Mouse (Mus musculus) G1E (cell line): ENCODE measurements around the gene Csnk2a2. TPM values are rescaled to one million over a fixed set of nuclear protein-coding genes. Genes with fewer than 3 reads are reported as not detected.

Source experiments
- ATAC-seq: 2 replicates; pipeline ENCODE4 v1.8.0; 2016; ENCODE audit warnings: mild to moderate bottlenecking; ENCODE audit not compliant: insufficient number of reproducible peaks, poor library complexity, low FRiP score, severe bottlenecking; ENCODE audit errors: extremely low read depth
- DNase-seq: peaks from one replicate; pipeline ENCODE4 v3.0.0; 2012; ENCODE audit warnings: low spot score
- H3K27me3 ChIP-seq: 2 replicates; pipeline ENCODE4 v1.6.1; 2012; ENCODE audit warnings: mild to moderate bottlenecking, low read length, inconsistent platforms; ENCODE audit not compliant: insufficient read depth
- H3K36me3 ChIP-seq: replicated peaks from 2 replicates; pipeline ENCODE3; 2012; ENCODE audit warnings: mild to moderate bottlenecking, inconsistent platforms
- H3K4me1 ChIP-seq: 2 replicates; pipeline ENCODE4 v1.6.1; 2012; ENCODE audit warnings: low read depth, low read length, inconsistent platforms, mixed read lengths; ENCODE audit not compliant: insufficient read depth
- H3K4me3 ChIP-seq: 2 replicates; pipeline ENCODE4 v1.5.1; 2012; ENCODE audit warnings: low read depth, mild to moderate bottlenecking, inconsistent platforms, low read length, moderate library complexity, mixed read lengths
- H3K9me3 ChIP-seq: replicated peaks from 2 replicates; pipeline ENCODE4 v1.6.1; 2012; ENCODE audit warnings: inconsistent platforms
- CTCF ChIP-seq: IDR thresholded peaks from 2 replicates; pipeline ENCODE4 v1.5.1; 2012; ENCODE audit warnings: low read depth, low read length, inconsistent platforms, mixed read lengths
- GATA1 ChIP-seq: IDR thresholded peaks from 2 replicates; pipeline ENCODE4 v1.6.1; 2012; ENCODE audit warnings: borderline replicate concordance, low read length, inconsistent platforms, mixed read lengths
- GATA2 ChIP-seq: IDR thresholded peaks from 2 replicates; pipeline ENCODE4 v1.6.1; 2012; ENCODE audit warnings: low read depth, low read length, inconsistent platforms, borderline replicate concordance
- POLR2AphosphoS5 ChIP-seq: IDR thresholded peaks from 2 replicates; pipeline ENCODE4 v1.6.1; 2012; ENCODE audit warnings: low read depth, low read length, inconsistent platforms; ENCODE audit not compliant: insufficient replicate concordance
- TAL1 ChIP-seq: conservative IDR thresholded peaks from 2 replicates; pipeline ENCODE4 v1.6.1; 2012; ENCODE audit warnings: low read depth, low read length, inconsistent platforms, mixed read lengths
- polyA plus RNA-seq: library from polyadenylated mRNA; stranded (reverse); fragments of >175 nt; gene quantifications from 2 replicates; pipeline ENCODE4 v1.2.3, GENCODE M21; 2012
- total RNA-seq, 2 experiments: library from RNA; stranded (forward) in 1 of 2; stranded (reverse) in 1 of 2; fragments of 200-1000 nt in 1 of 2; fragments of >200 nt in 1 of 2; fragmentation: Nextera tagmentation in 1 of 2; gene quantifications; 2 replicates each; pipeline ENCODE4 v1.2.3; 2014 to 2017

Gene Csnk2a2
- total and polyA plus RNA-seq, 3 experiments, result 30.8 to 300 (median 45.0) TPM

- H3K4me3 ChIP-seq, result no peak overlapping the region
- ATAC-seq, result no peak
- H3K36me3 ChIP-seq, result no peaks in the 10 kb centered on the region
- peaks cover 7% of the 10 kb centered on the region for H3K27me3 ChIP-seq
- no peaks in the 10 kb centered on the region for H3K4me1 ChIP-seq
- TF ChIP-seq CTCF (no peak), POLR2AphosphoS5 (no peak), GATA1 (no peak), TAL1 (no peak), GATA2 (no peak)
- no peaks in the 10 kb centered on the region for H3K9me3 ChIP-seq
- DNase-seq, result no peak
Measured at GRCm38 (mm10) chr8:95523991-95524390, 34.2 kb upstream of the Csnk2a2 start.

GRCm38 (mm10) chr8:95516928-95517327 lies 27.1 kb upstream of the Csnk2a2 start:
- no peaks in the 10 kb centered on the region for H3K4me1 ChIP-seq
- H3K36me3 ChIP-seq, result no peaks in the 10 kb centered on the region
- H3K27me3 ChIP-seq, result peaks cover 10% of the 10 kb centered on the region
- no peaks in the 10 kb centered on the region for H3K9me3 ChIP-seq
- ATAC-seq (no peak), DNase-seq (no peak)
- no peak overlapping the region for H3K4me3 ChIP-seq
- TF ChIP-seq TAL1, result no peak
- no peak for TF ChIP-seq CTCF
- no peak for TF ChIP-seq POLR2AphosphoS5
- no peak for TF ChIP-seq GATA2
- no peak for TF ChIP-seq GATA1

- Histone ChIP-seq H3K36me3 (no peaks in the 10 kb centered on the region), H3K4me1 (no peaks in the 10 kb centered on the region), H3K27me3 (peaks cover 21% of the 10 kb centered on the region), H3K4me3 (no peak overlapping the region), H3K9me3 (no peaks in the 10 kb centered on the region)
- TF ChIP-seq POLR2AphosphoS5, result no peak
- TF ChIP-seq CTCF, result no peak
- TF ChIP-seq GATA1, result no peak
- no peak for TF ChIP-seq GATA2
- TF ChIP-seq TAL1, result no peak
- no peak for DNase-seq
- ATAC-seq, result no peak
Measured at GRCm38 (mm10) chr8:95513219-95513618, 23.4 kb upstream of the Csnk2a2 start.

- H3K4me1 ChIP-seq, result no peaks in the 10 kb centered on the region
- DNase-seq, result no peak
- H3K4me3 ChIP-seq, result no peak overlapping the region
- H3K9me3 ChIP-seq, result no peaks in the 10 kb centered on the region
- H3K36me3 ChIP-seq, result no peaks in the 10 kb centered on the region
- no peak for ATAC-seq
- H3K27me3 ChIP-seq, result peaks cover 21% of the 10 kb centered on the region
- TF ChIP-seq CTCF, result no peak
- TF ChIP-seq GATA2, result no peak
Measured at GRCm38 (mm10) chr8:95512257-95512656, 22.4 kb upstream of the Csnk2a2 start.

- ATAC-seq (no peak), DNase-seq (no peak)
- no peak for TF ChIP-seq TAL1
- TF ChIP-seq POLR2AphosphoS5, result no peak
- no peak for TF ChIP-seq GATA1
- TF ChIP-seq GATA2, result no peak
- no peak for TF ChIP-seq CTCF
- Histone ChIP-seq H3K36me3 (no peaks in the 10 kb centered on the region), H3K9me3 (no peaks in the 10 kb centered on the region; the same call in 1 of the 2 replicates), H3K4me3 (no peak overlapping the region), H3K27me3 (peaks cover 26% of the 10 kb centered on the region), H3K4me1 (no peaks in the 10 kb centered on the region)
Measured at GRCm38 (mm10) chr8:95506245-95506644, 16.4 kb upstream of the Csnk2a2 start.

- no peaks in the 10 kb centered on the region; the same call in 1 of the 2 replicates for H3K9me3 ChIP-seq
- H3K27me3 ChIP-seq, result peaks cover 21% of the 10 kb centered on the region
- DNase-seq, result no peak
- H3K4me3 ChIP-seq, result no peak overlapping the region
- H3K36me3 ChIP-seq, result no peaks in the 10 kb centered on the region
- TF ChIP-seq GATA1 (no peak), POLR2AphosphoS5 (no peak), TAL1 (no peak), CTCF (no peak), GATA2 (no peak)
- ATAC-seq, result no peak
- no peaks in the 10 kb centered on the region for H3K4me1 ChIP-seq
Measured at GRCm38 (mm10) chr8:95505606-95506005, 15.8 kb upstream of the Csnk2a2 start.
